Mouse (Mus musculus) forebrain, embryonic 15.5 days (tissue): ENCODE results near the gene 1810043G02Rik. TPM values are rescaled to one million over a fixed set of nuclear protein-coding genes. Genes with fewer than 3 reads are reported as not detected.

Source experiments
- ATAC-seq: fragments of 200-750 bp; cut with Nextera tagmentation; replicated peaks from 2 replicates; pipeline ENCODE4 v1.8.0; 2017; ENCODE audit warnings: mild to moderate bottlenecking, moderate TSS enrichment, moderate library complexity
- H3K27ac ChIP-seq: fragments of 300-500 bp; sonication (generic); replicated peaks from 2 replicates; pipeline ENCODE4 v1.5.1; 2015; ENCODE audit warnings: mild to moderate bottlenecking, inconsistent platforms
- H3K27me3 ChIP-seq: fragments of 300-500 bp; sonication (generic); 2 replicates; pipeline ENCODE4 v1.6.1; 2015; ENCODE audit warnings: inconsistent platforms
- H3K36me3 ChIP-seq: fragments of 300-500 bp; sonication (generic); 2 replicates; pipeline ENCODE4 v1.6.1; 2015; ENCODE audit warnings: mild to moderate bottlenecking, inconsistent platforms
- H3K4me1 ChIP-seq: fragments of 300-500 bp; sonication (generic); 2 replicates; pipeline ENCODE4 v1.6.1; 2015; ENCODE audit warnings: inconsistent platforms
- H3K4me2 ChIP-seq: fragments of 300-500 bp; sonication (generic); replicated peaks from 2 replicates; pipeline ENCODE4 v1.6.1; 2015; ENCODE audit warnings: mild to moderate bottlenecking, inconsistent platforms
- H3K4me3 ChIP-seq: fragments of 300-500 bp; sonication (generic); 2 replicates; pipeline ENCODE4 v1.5.1; 2015; ENCODE audit warnings: mild to moderate bottlenecking, inconsistent platforms
- H3K9ac ChIP-seq: fragments of 300-500 bp; sonication (generic); replicated peaks from 2 replicates; pipeline ENCODE4 v1.6.1; 2015; ENCODE audit warnings: mild to moderate bottlenecking, inconsistent platforms
- H3K9me3 ChIP-seq: fragments of 300-500 bp; sonication (generic); 2 replicates; pipeline ENCODE4 v1.6.1; 2016; ENCODE audit warnings: inconsistent platforms
- WGBS: fragments of 180-500 bp; shearing (Covaris S2); methylation state at CpG from one replicate; pipeline ENCODE4 v1.1.7; 2015; ENCODE audit warnings: mixed read lengths; 5-methylcytosine and 5-hydroxymethylcytosine counted together
- polyA plus RNA-seq: library from polyadenylated mRNA; unstranded; fragments of >200 nt; fragmentation: Nextera tagmentation; extraction: Ambion mirVana; gene quantifications from 2 replicates; pipeline ENCODE4 v1.2.1, GENCODE M21; 2015

1810043G02Rik gene
- polyA plus RNA-seq, 1 experiment from 2014 or later: 37.1 TPM

GRCm38 (mm10) chr10:77974811-77975210 lies 3.5 kb upstream of the 1810043G02Rik start:
- no peak overlapping the region for H3K4me2 ChIP-seq
- no peak overlapping the region for H3K27ac ChIP-seq
- H3K9me3 ChIP-seq: no peaks in the 10 kb centered on the region
- ATAC-seq: no peak
- no peaks in the 10 kb centered on the region for H3K36me3 ChIP-seq
- H3K27me3 ChIP-seq: no peaks in the 10 kb centered on the region
- H3K4me1 ChIP-seq: peaks cover 13% of the 10 kb centered on the region
- no peak overlapping the region for H3K4me3 ChIP-seq
- 83% methylated on average over 5 of the region's 5 CpGs for WGBS
- H3K9ac ChIP-seq: no peak overlapping the region

- Histone ChIP-seq H3K9ac (no peak overlapping the region), H3K4me3 (no peak overlapping the region), H3K27me3 (no peaks in the 10 kb centered on the region), H3K36me3 (peaks cover 5% of the 10 kb centered on the region; the same call in 1 of the 2 replicates), H3K4me1 (peaks cover 13% of the 10 kb centered on the region), H3K27ac (no peak overlapping the region), H3K4me2 (no peak overlapping the region), H3K9me3 (no peaks in the 10 kb centered on the region)
- 60% methylated on average over 4 of the region's 4 CpGs for WGBS
- ATAC-seq: no peak
These were observed 2.7 kb upstream of the 1810043G02Rik start for GRCm38 (mm10) chr10:77975653-77976052.

GRCm38 (mm10) chr10:77976458-77977150 lies 1.7 kb upstream of the 1810043G02Rik start:
- no peak for ATAC-seq
- no peaks in the 10 kb centered on the region for H3K27me3 ChIP-seq
- no peaks in the 10 kb centered on the region for H3K9me3 ChIP-seq
- H3K4me3 ChIP-seq: no peak overlapping the region
- H3K4me1 ChIP-seq: peaks cover 13% of the 10 kb centered on the region
- no peak overlapping the region for H3K27ac ChIP-seq
- peaks cover 5% of the 10 kb centered on the region; the same call in 1 of the 2 replicates for H3K36me3 ChIP-seq
- WGBS: 73% methylated on average over 8 of the region's 8 CpGs
- H3K9ac ChIP-seq: no peak overlapping the region
- no peak overlapping the region for H3K4me2 ChIP-seq

- WGBS: 3% methylated on average over 4 of the region's 4 CpGs
- ATAC-seq: peak; percentile 60
- Histone ChIP-seq H3K4me3 (no peak overlapping the region), H3K9me3 (no peaks in the 10 kb centered on the region), H3K4me2 (no peak overlapping the region), H3K27ac (no peak overlapping the region), H3K9ac (no peak overlapping the region), H3K27me3 (no peaks in the 10 kb centered on the region), H3K4me1 (no peaks in the 10 kb centered on the region), H3K36me3 (peaks cover 34% of the 10 kb centered on the region)
These were observed 6.3 kb downstream of the 1810043G02Rik start for GRCm38 (mm10) chr10:77984660-77985059.

- Histone ChIP-seq H3K36me3 (peaks cover 40% of the 10 kb centered on the region), H3K9ac (no peak overlapping the region), H3K27ac (no peak overlapping the region), H3K4me1 (no peaks in the 10 kb centered on the region), H3K27me3 (no peaks in the 10 kb centered on the region), H3K4me3 (no peak overlapping the region), H3K9me3 (no peaks in the 10 kb centered on the region), H3K4me2 (no peak overlapping the region)
- no peak for ATAC-seq
- WGBS: 78% methylated on average over 5 of the region's 5 CpGs
These were observed 7.5 kb downstream of the 1810043G02Rik start for GRCm38 (mm10) chr10:77985775-77986174.

- Histone ChIP-seq H3K4me3 (no peak overlapping the region), H3K4me1 (no peaks in the 10 kb centered on the region), H3K27ac (no peak overlapping the region), H3K9me3 (no peaks in the 10 kb centered on the region), H3K27me3 (no peaks in the 10 kb centered on the region), H3K9ac (no peak overlapping the region), H3K36me3 (peaks cover 70% of the 10 kb centered on the region), H3K4me2 (no peak overlapping the region)
- ATAC-seq: no peak
- WGBS: 90% methylated on average over 3 of the region's 3 CpGs
These were observed 17.3 kb downstream of the 1810043G02Rik start for GRCm38 (mm10) chr10:77995639-77996038.

- Histone ChIP-seq H3K36me3 (peaks cover 46% of the 10 kb centered on the region), H3K4me1 (no peaks in the 10 kb centered on the region), H3K9me3 (no peaks in the 10 kb centered on the region), H3K27ac (no peak overlapping the region), H3K27me3 (no peaks in the 10 kb centered on the region), H3K4me2 (no peak overlapping the region), H3K9ac (no peak overlapping the region), H3K4me3 (no peak overlapping the region)
- no peak for ATAC-seq
- WGBS: 87% methylated on average over 5 of the region's 5 CpGs
These were observed 21.9 kb downstream of the 1810043G02Rik start for GRCm38 (mm10) chr10:78000200-78000599.

- peaks cover 34% of the 10 kb centered on the region for H3K36me3 ChIP-seq
These were observed 23.5 kb downstream of the 1810043G02Rik start for GRCm38 (mm10) chr10:78001796-78002195.

GRCm38 (mm10) chr10:78002316-78002715 lies 24.0 kb downstream of the 1810043G02Rik start:
- WGBS: 95% methylated on average over 2 of the region's 2 CpGs
- peaks cover 32% of the 10 kb centered on the region for H3K36me3 ChIP-seq
- ATAC-seq: no peak

More at GRCm38 (mm10) chr10:78001796-78002195, 23.5 kb downstream of the 1810043G02Rik start:
- no peak for ATAC-seq
- no peak overlapping the region for H3K4me3 ChIP-seq
- peaks cover 5% of the 10 kb centered on the region for H3K4me1 ChIP-seq
- no peaks in the 10 kb centered on the region for H3K27me3 ChIP-seq
- WGBS: 71% methylated on average over 11 of the region's 11 CpGs
- no peaks in the 10 kb centered on the region for H3K9me3 ChIP-seq
- no peak overlapping the region for H3K9ac ChIP-seq
- 0 out of 2 replicates have a peak overlapping the region, but pooled peaks have one; percentile 15 for H3K27ac ChIP-seq
- no peak overlapping the region for H3K4me2 ChIP-seq

GRCm38 (mm10) chr10:78004479-78005100 lies 26.3 kb downstream of the 1810043G02Rik start:
- Histone ChIP-seq H3K27ac (no peak overlapping the region), H3K27me3 (no peaks in the 10 kb centered on the region), H3K36me3 (peaks cover 16% of the 10 kb centered on the region), H3K4me3 (no peak overlapping the region), H3K9ac (no peak overlapping the region), H3K9me3 (no peaks in the 10 kb centered on the region), H3K4me1 (peaks cover 28% of the 10 kb centered on the region), H3K4me2 (no peak overlapping the region)
- WGBS: 86% methylated on average over 3 of the region's 3 CpGs
- no peak for ATAC-seq

More at GRCm38 (mm10) chr10:78002316-78002715, 24.0 kb downstream of the 1810043G02Rik start:
- no peaks in the 10 kb centered on the region for H3K27me3 ChIP-seq
- H3K27ac ChIP-seq: 0 out of 2 replicates have a peak overlapping the region, but pooled peaks have one; percentile 15
- H3K4me3 ChIP-seq: no peak overlapping the region
- H3K9ac ChIP-seq: no peak overlapping the region
- peaks cover 10% of the 10 kb centered on the region for H3K4me1 ChIP-seq
- no peaks in the 10 kb centered on the region for H3K9me3 ChIP-seq
- no peak overlapping the region for H3K4me2 ChIP-seq

- Histone ChIP-seq H3K27me3 (no peaks in the 10 kb centered on the region), H3K4me3 (no peak overlapping the region), H3K4me1 (peaks cover 28% of the 10 kb centered on the region), H3K9ac (no peak overlapping the region), H3K36me3 (peaks cover 4% of the 10 kb centered on the region; the same call in 1 of the 2 replicates), H3K4me2 (no peak overlapping the region), H3K27ac (no peak overlapping the region), H3K9me3 (no peaks in the 10 kb centered on the region)
- WGBS: 93% methylated on average over 4 of the region's 4 CpGs
- ATAC-seq: no peak
These were observed 27.6 kb downstream of the 1810043G02Rik start for GRCm38 (mm10) chr10:78005791-78006438.

- Histone ChIP-seq H3K9ac (no peak overlapping the region), H3K27ac (no peak overlapping the region), H3K9me3 (no peaks in the 10 kb centered on the region), H3K36me3 (no peaks in the 10 kb centered on the region), H3K27me3 (no peaks in the 10 kb centered on the region), H3K4me1 (peaks cover 28% of the 10 kb centered on the region), H3K4me2 (peak overlapping the region; percentile 81; the same call in 1 of the 2 replicates), H3K4me3 (no peak overlapping the region)
- WGBS: 44% methylated on average over 7 of the region's 7 CpGs
- ATAC-seq: no peak
These were observed 28.9 kb downstream of the 1810043G02Rik start for GRCm38 (mm10) chr10:78007203-78007602.
